ENCODE assay signal across 7 mouse cellular contexts in genomic region chr5:104460856-104461255, GRCm38 (mm10). TPM values are rescaled to one million over a fixed set of nuclear protein-coding genes. Genes with fewer than 3 reads are reported as not detected.
DNase-seq lines count a peak whose midpoint lies in the region; ATAC-seq and TF ChIP-seq lines count a peak whose summit lies in the region.

No protein-coding gene starts in this region.

- no peak for TF ChIP-seq EP300 in lung, postnatal 0 days (IDR thresholded peaks at IDR 0.05)

- no peak for ATAC-seq in embryonic facial prominence, embryonic 14.5 days (ENCODE audit: low read depth)
- ATAC-seq in hindbrain, embryonic 14.5 days (ENCODE audit: low FRiP score): no peak
- ATAC-seq in lung, postnatal 0 days: no peak

- TF ChIP-seq CTCF in lung, postnatal 0 days (IDR thresholded peaks at IDR 0.05): no peak

- H3K9me3 ChIP-seq in embryonic facial prominence, embryonic 14.5 days (ENCODE audit: control insufficient read depth, low read length): no peaks in the 10 kb centered on the region
- H3K9me3 ChIP-seq in hindbrain, embryonic 14.5 days (ENCODE audit: control insufficient read depth, low read length): peaks cover 6% of the 10 kb centered on the region; the same call in 1 of the 2 replicates
- H3K9me3 ChIP-seq in lung, postnatal 0 days (ENCODE audit: low read length): no peaks in the 10 kb centered on the region

- peak overlapping the region; percentile 28 for H3K4me3 ChIP-seq in brown adipose tissue, adult 24 weeks (ENCODE audit: insufficient read depth, low read depth, low read length)
- H3K4me3 ChIP-seq in embryonic facial prominence, embryonic 14.5 days (ENCODE audit: low read depth, low read length): peak overlapping the region; percentile 87
- peak overlapping the region; percentile 82 for H3K4me3 ChIP-seq in hindbrain, embryonic 14.5 days (replicated peaks; ENCODE audit: low read length)
- H3K4me3 ChIP-seq in lung, postnatal 0 days (ENCODE audit: low read depth, low read length): peak overlapping the region; percentile 10; the same call in 1 of the 2 replicates

- H3K36me3 ChIP-seq in embryonic facial prominence, embryonic 14.5 days (ENCODE audit: control insufficient read depth, insufficient read depth, low read length): peaks cover 24% of the 10 kb centered on the region
- H3K36me3 ChIP-seq in hindbrain, embryonic 14.5 days (replicated peaks; ENCODE audit: control insufficient read depth, insufficient read depth): 0 out of 2 replicates have a peak, but pooled peaks cover 13% of the 10 kb centered on the region
- no peaks in the 10 kb centered on the region for H3K36me3 ChIP-seq in lung, postnatal 0 days (ENCODE audit: insufficient read depth, low read length)

- DNase-seq in embryonic facial prominence, embryonic 14.5 days (ENCODE audit: low spot score): peak; percentile 56
- DNase-seq in hindbrain, embryonic 14.5 days (ENCODE audit: low spot score): no peak
- peak; percentile 68 for DNase-seq in lung, postnatal 0 days (ENCODE audit: low spot score)
- DNase-seq in adrenal gland, postnatal 14 days: no peak
- DNase-seq in right cerebral cortex, postnatal 36 days (ENCODE audit: low spot score in 2 of 2): no peak
- DNase-seq in testis, postnatal 10 days (ENCODE audit: low spot score): no peak

- peak overlapping the region; percentile 79 for H3K4me2 ChIP-seq in embryonic facial prominence, embryonic 14.5 days (ENCODE audit: low read depth, low read length)
- H3K4me2 ChIP-seq in hindbrain, embryonic 14.5 days (replicated peaks): peak overlapping the region; percentile 84
- peak overlapping the region; percentile 85 for H3K4me2 ChIP-seq in lung, postnatal 0 days (replicated peaks; ENCODE audit: low read depth, low read length)

- no peaks in the 10 kb centered on the region for H3K27me3 ChIP-seq in embryonic facial prominence, embryonic 14.5 days (replicated peaks; ENCODE audit: control insufficient read depth, insufficient read depth, low read length)
- no peaks in the 10 kb centered on the region for H3K27me3 ChIP-seq in hindbrain, embryonic 14.5 days (ENCODE audit: control insufficient read depth, insufficient read depth, low read length)
- H3K27me3 ChIP-seq in lung, postnatal 0 days (replicated peaks; ENCODE audit: insufficient read depth, low read length): no peaks in the 10 kb centered on the region

- no peak overlapping the region for H3K27ac ChIP-seq in brown adipose tissue, adult 24 weeks (replicated peaks; ENCODE audit: low read depth, low read length)
- H3K27ac ChIP-seq in embryonic facial prominence, embryonic 14.5 days (replicated peaks; ENCODE audit: low read depth, low read length): no peak overlapping the region; the same call in 1 of the 2 replicates
- no peak overlapping the region for H3K27ac ChIP-seq in hindbrain, embryonic 14.5 days
- H3K27ac ChIP-seq in lung, postnatal 0 days (ENCODE audit: low read length): no peak overlapping the region

- 0 out of 2 replicates have a peak overlapping the region, but pooled peaks have one; percentile 96 for H3K9ac ChIP-seq in embryonic facial prominence, embryonic 14.5 days (ENCODE audit: low read depth, low read length)
- 0 out of 2 replicates have a peak overlapping the region, but pooled peaks have one; percentile 10 for H3K9ac ChIP-seq in hindbrain, embryonic 14.5 days
- H3K9ac ChIP-seq in lung, postnatal 0 days (replicated peaks; ENCODE audit: low read depth): no peak overlapping the region

- peaks cover 7% of the 10 kb centered on the region; the same call in 1 of the 2 replicates for H3K4me1 ChIP-seq in brown adipose tissue, adult 24 weeks (ENCODE audit: control insufficient read depth, insufficient read depth, insufficient read length, low read length)
- H3K4me1 ChIP-seq in embryonic facial prominence, embryonic 14.5 days (ENCODE audit: control insufficient read depth, insufficient read depth, low read length): peaks cover 3% of the 10 kb centered on the region; the same call in 1 of the 2 replicates
- H3K4me1 ChIP-seq in hindbrain, embryonic 14.5 days (replicated peaks; ENCODE audit: control insufficient read depth, insufficient read depth, low read length): peaks cover 10% of the 10 kb centered on the region; the same call in 1 of the 2 replicates
- peaks cover 3% of the 10 kb centered on the region; the same call in 1 of the 2 replicates for H3K4me1 ChIP-seq in lung, postnatal 0 days (ENCODE audit: insufficient read depth, low read depth, low read length)

- WGBS in embryonic facial prominence, embryonic 14.5 days: 22% methylated on average over 6 of the region's 7 CpGs
- WGBS in hindbrain, embryonic 14.5 days: 43% methylated on average over 6 of the region's 7 CpGs
- WGBS in lung, postnatal 0 days: 28% methylated on average over 6 of the region's 7 CpGs

RNA-seq across cellular contexts. Expression of gene Pkd2, which starts 1.6 kb away (rescaled TPM):
- polyA plus RNA-seq in brown adipose tissue, adult 24 weeks (2012; ENCODE audit: insufficient read depth, insufficient read length, missing spikeins): 11.5 and 13.8 TPM in 2 replicates
- polyA plus RNA-seq in embryonic facial prominence, embryonic 14.5 days (2014; fragmentation: Nextera tagmentation; extraction: Ambion mirVana): 25.9 and 27.6 TPM in 2 replicates
- 12.0 TPM in 2 replicates for polyA plus RNA-seq in hindbrain, embryonic 14.5 days (2014; fragmentation: Nextera tagmentation; extraction: Ambion mirVana)
- polyA plus RNA-seq in lung, postnatal 0 days (2015; fragmentation: Nextera tagmentation; extraction: Ambion mirVana): 11.0 and 13.5 TPM in 2 replicates
- total RNA-seq in adrenal gland, postnatal 14 days (2021): 35.7 and 37.6 TPM in 2 replicates

RNA-seq across cellular contexts. Expression of gene Spp1, which starts 25.9 kb away (rescaled TPM):
- polyA plus RNA-seq in brown adipose tissue, adult 24 weeks (2012; ENCODE audit: insufficient read depth, insufficient read length, missing spikeins): 0.75 TPM in 1 of 2 replicates, not detected in the other
- polyA plus RNA-seq in embryonic facial prominence, embryonic 14.5 days (2014; fragmentation: Nextera tagmentation; extraction: Ambion mirVana): 310 and 610 TPM in 2 replicates
- 7.4 and 12.4 TPM in 2 replicates for polyA plus RNA-seq in hindbrain, embryonic 14.5 days (2014; fragmentation: Nextera tagmentation; extraction: Ambion mirVana)
- polyA plus RNA-seq in lung, postnatal 0 days (2015; fragmentation: Nextera tagmentation; extraction: Ambion mirVana): 74.4 and 87.1 TPM in 2 replicates
- 19.6 and 46.5 TPM in 2 replicates for total RNA-seq in adrenal gland, postnatal 14 days (2021)

RNA-seq across cellular contexts. Expression of gene BC005561, which starts 47.3 kb away (rescaled TPM):
- polyA plus RNA-seq in brown adipose tissue, adult 24 weeks (2012; ENCODE audit: insufficient read depth, insufficient read length, missing spikeins): 1.7 and 2.9 TPM in 2 replicates
- 10.4 and 11.5 TPM in 2 replicates for polyA plus RNA-seq in embryonic facial prominence, embryonic 14.5 days (2014; fragmentation: Nextera tagmentation; extraction: Ambion mirVana)
- 12.2 and 13.7 TPM in 2 replicates for polyA plus RNA-seq in hindbrain, embryonic 14.5 days (2014; fragmentation: Nextera tagmentation; extraction: Ambion mirVana)
- 9.1 and 9.5 TPM in 2 replicates for polyA plus RNA-seq in lung, postnatal 0 days (2015; fragmentation: Nextera tagmentation; extraction: Ambion mirVana)
- total RNA-seq in adrenal gland, postnatal 14 days (2021): 9.5 and 11.3 TPM in 2 replicates

Comparison
In these comparisons a context has a peak if more than half of its experiments do, and no peak if none do; other contexts are left out.
1. H3K4me3 ChIP-seq: peak in every context shown above with its lines; median percentile 87 in embryonic facial prominence, embryonic 14.5 days; 82 in hindbrain, embryonic 14.5 days; 28 in brown adipose tissue, adult 24 weeks; 10 in lung, postnatal 0 days.
2. DNase-seq: peak in embryonic facial prominence, embryonic 14.5 days (single experiment) and lung, postnatal 0 days (single experiment); none in hindbrain, embryonic 14.5 days (single experiment), adrenal gland, postnatal 14 days (single experiment), right cerebral cortex, postnatal 36 days (0 of 2) and testis, postnatal 10 days (single experiment).
3. Peak in every context shown above with its lines, with median percentiles within 50 percentile points of each other: H3K4me2 ChIP-seq.